In the genomic region with DNA sequence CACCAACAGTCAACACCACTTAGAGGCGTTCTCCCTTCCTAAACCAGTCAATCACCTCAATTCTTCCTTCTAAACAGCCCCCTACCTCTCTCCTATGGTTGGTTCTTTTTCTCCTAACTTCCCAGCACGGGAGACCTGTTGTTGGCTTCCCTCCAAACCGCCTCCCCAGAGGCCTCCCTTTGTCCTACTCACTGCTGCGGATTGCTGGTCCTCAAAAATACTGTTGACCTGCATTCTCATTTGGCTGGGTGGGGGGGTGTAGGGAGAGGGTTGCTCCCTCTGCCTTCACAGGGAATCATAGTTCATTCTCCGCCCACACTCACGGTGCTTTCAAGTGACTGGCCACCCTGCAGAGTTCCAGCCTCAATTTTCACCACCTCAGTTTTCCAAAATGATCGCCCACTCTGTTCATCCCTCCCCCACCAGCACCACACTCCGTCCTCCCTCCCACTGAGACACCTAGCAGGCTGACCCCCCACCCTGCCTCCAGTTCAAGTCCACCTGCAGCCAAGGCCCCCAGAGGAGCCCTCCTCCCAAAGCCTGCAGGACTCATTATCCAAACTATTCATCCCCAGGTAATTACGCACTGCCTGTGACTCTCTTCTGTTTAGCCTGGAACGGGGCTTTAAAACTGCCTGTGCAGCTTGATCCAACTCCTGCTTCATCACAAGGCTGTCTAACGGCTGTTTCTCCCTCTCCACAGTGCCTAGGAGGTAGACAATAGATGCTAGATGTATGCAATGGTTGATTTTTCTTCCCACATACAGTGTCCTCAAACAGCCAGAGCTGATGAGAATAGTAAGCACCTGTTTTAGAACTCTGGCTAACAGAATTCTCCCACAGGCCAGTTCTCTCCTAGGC, we compare ENCODE assay signal across 8 mouse cellular contexts. TPM values are rescaled to one million over a fixed set of nuclear protein-coding genes. Genes with fewer than 3 reads are reported as not detected.
A peak's percentile ranks its signal among the peaks of the same experiment; 100 is the strongest.
DNase-seq lines count a peak whose midpoint lies in the region; ATAC-seq and TF ChIP-seq lines count a peak whose summit lies in the region.

No protein-coding gene starts in this region.

- no peak overlapping the region for H3K4me3 ChIP-seq in testis, adult 2 months (ENCODE audit: control insufficient read depth, low read depth, low read length)
- H3K4me3 ChIP-seq in cortical plate, adult 2 months (ENCODE audit: insufficient read depth, low read length), result peak overlapping the region; percentile 30; the same call in 1 of the 2 replicates
- H3K4me3 ChIP-seq in midbrain, embryonic 15.5 days, result peak overlapping the region; percentile 53; the same call in 1 of the 2 replicates

- H3K36me3 ChIP-seq in testis, adult 2 months (ENCODE audit: control insufficient read depth, insufficient read depth, low read length), result no peaks in the 10 kb centered on the region
- H3K36me3 ChIP-seq in midbrain, embryonic 15.5 days (replicated peaks), result no peaks in the 10 kb centered on the region

- intact Hi-C loops in heart, postnatal 14 days (cut with DNase I), result loop anchor here (2.0 kb wide), 1 partner anchor 61 kb away; no protein-coding TSS in a partner anchor
- intact Hi-C loops in left cerebral cortex, postnatal 25 days (cut with DNase I), result no loop called here

- H3K27me3 ChIP-seq in testis, adult 2 months (ENCODE audit: control insufficient read depth, insufficient read depth, low read length), result 0 out of 2 replicates have a peak, but pooled peaks cover 2% of the 10 kb centered on the region
- H3K27me3 ChIP-seq in midbrain, embryonic 15.5 days (replicated peaks), result no peaks in the 10 kb centered on the region

- H3K27ac ChIP-seq in testis, adult 2 months (ENCODE audit: control insufficient read depth, insufficient read depth, low read depth, low read length), result peak overlapping the region; percentile 81
- peak overlapping the region; percentile 99 for H3K27ac ChIP-seq in cortical plate, adult 2 months (ENCODE audit: insufficient read depth, low read length)
- H3K27ac ChIP-seq in midbrain, embryonic 15.5 days, result peak overlapping the region; percentile 32; the same call in 1 of the 2 replicates

- 18% methylated on average over 11 of the region's 11 CpGs for WGBS in midbrain, embryonic 15.5 days

- no peaks in the 10 kb centered on the region for H3K9me3 ChIP-seq in midbrain, embryonic 15.5 days

- H3K4me1 ChIP-seq in testis, adult 2 months (ENCODE audit: control insufficient read depth, insufficient read depth, low read length), result peaks cover 18% of the 10 kb centered on the region
- H3K4me1 ChIP-seq in cortical plate, adult 2 months (ENCODE audit: control insufficient read depth, insufficient read depth, low read length), result peaks cover 10% of the 10 kb centered on the region
- peaks cover 39% of the 10 kb centered on the region for H3K4me1 ChIP-seq in midbrain, embryonic 15.5 days

- 0 out of 2 replicates have a peak, but pooled peaks have one; percentile 1 for ATAC-seq in midbrain, embryonic 15.5 days (replicated peaks)

- H3K9ac ChIP-seq in midbrain, embryonic 15.5 days, result peak overlapping the region; percentile 58; the same call in 1 of the 2 replicates

- no peak for TF ChIP-seq POLR2A in testis, adult 2 months (IDR thresholded peaks at IDR 0.05; ENCODE audit: control insufficient read depth, low read depth, low read length)
- TF ChIP-seq POLR2A in cortical plate, adult 2 months (IDR thresholded peaks at IDR 0.05; ENCODE audit: extremely low read depth, insufficient read depth, low read length), result peak; percentile 45; the same call in 1 of the 2 replicates

- TF ChIP-seq CTCF in testis, adult 2 months (IDR thresholded peaks at IDR 0.05; ENCODE audit: control insufficient read depth, insufficient read depth, insufficient replicate concordance, low read depth, low read length), result no peak
- no peak for TF ChIP-seq CTCF in cortical plate, adult 2 months (IDR thresholded peaks at IDR 0.05; ENCODE audit: extremely low read depth, insufficient read depth, low read length)

- H3K4me2 ChIP-seq in midbrain, embryonic 15.5 days, result peak overlapping the region; percentile 92

- no peak for DNase-seq in testis, postnatal 14 days (ENCODE audit: low spot score)
- DNase-seq in heart, postnatal 14 days, result peak; percentile 51 to 58
- DNase-seq in left cerebral cortex, postnatal 25 days (ENCODE audit: low spot score in 2 of 2), result peak; percentile 50 to 78
- DNase-seq in spleen, adult 18-20 months, result no peak
- no peak for DNase-seq in B cell, adult 2 months

RNA-seq across cellular contexts. Expression of gene Atp23, which starts 26.2 kb away (rescaled TPM):
- 10.3 TPM in 2 replicates for polyA plus RNA-seq in testis, adult 2 months (2012; rRNA removed)
- polyA plus RNA-seq in cortical plate, adult 2 months (2012; rRNA removed), result 10.3 and 10.4 TPM in 2 replicates
- 1 to 10 TPM; 3.8 to 3.9 TPM for total RNA-seq in heart, postnatal 14 days (2021)
- total RNA-seq in left cerebral cortex, postnatal 25 days (2021), result 1 to 10 TPM; 9.2 to 9.7 TPM
- polyA plus RNA-seq in midbrain, embryonic 15.5 days (2015; fragmentation: Nextera tagmentation; extraction: Ambion mirVana), result 12.2 and 13.3 TPM in 2 replicates

RNA-seq across cellular contexts. Expression of gene Ctdsp2, which starts 51.2 kb away (rescaled TPM):
- polyA plus RNA-seq in testis, adult 2 months (2012; rRNA removed), result 39.4 and 46.8 TPM in 2 replicates
- polyA plus RNA-seq in cortical plate, adult 2 months (2012; rRNA removed), result 76.5 TPM in 2 replicates
- total RNA-seq in heart, postnatal 14 days (2021), result 100 to 1,000 TPM; 104 to 122 TPM
- 10 to 100 TPM; 69.2 to 80.7 TPM for total RNA-seq in left cerebral cortex, postnatal 25 days (2021)
- 16.5 and 18.6 TPM in 2 replicates for polyA plus RNA-seq in midbrain, embryonic 15.5 days (2015; fragmentation: Nextera tagmentation; extraction: Ambion mirVana)

Comparison
In these comparisons a context has a peak if more than half of its experiments do, and no peak if none do; other contexts are left out.
1. H3K27ac ChIP-seq: peak in every context shown above with its lines; median percentile 99 in cortical plate, adult 2 months; 81 in testis, adult 2 months; 32 in midbrain, embryonic 15.5 days.
2. DNase-seq: peak in heart, postnatal 14 days (2 of 2) and left cerebral cortex, postnatal 25 days (2 of 2); none in testis, postnatal 14 days (single experiment), spleen, adult 18-20 months (0 of 2) and B cell, adult 2 months (0 of 2).